Mouse (Mus musculus) kidney, adult 11 months (tissue): Measurements from ENCODE around the gene 1700102P08Rik.

Experiments used
- DNase-seq: peaks from one replicate; pipeline ENCODE4 v3.0.0; 2022

1700102P08Rik gene

GRCm38 (mm10) chr9:108392676-108393075, at the start of gene 1700102P08Rik:
Gene 1700102P08Rik, plus strand, starts transcription at chr9:108392805.
- DNase-seq, result peak; percentile 79

DNA sequence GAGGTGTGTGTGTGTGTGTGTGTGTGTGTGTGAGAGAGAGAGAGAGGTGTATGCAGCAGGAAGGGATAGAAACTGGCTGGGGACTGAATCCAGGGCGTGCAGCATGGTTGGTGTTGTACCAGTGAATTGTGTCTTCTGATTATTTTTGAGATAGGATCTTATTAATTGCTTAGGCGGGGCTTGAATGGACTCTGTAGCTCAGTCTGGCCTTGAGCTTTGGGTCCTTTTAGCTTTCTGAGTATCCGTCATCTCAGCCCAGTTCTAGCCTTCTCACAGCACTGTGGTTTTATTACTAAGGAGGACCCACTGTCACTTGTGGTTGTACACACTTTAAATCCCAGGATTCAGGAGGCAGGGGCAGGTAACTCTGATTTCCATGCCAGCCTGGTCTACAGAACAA, 49.3 kb upstream of the 1700102P08Rik start:
- no peak for DNase-seq

DNA sequence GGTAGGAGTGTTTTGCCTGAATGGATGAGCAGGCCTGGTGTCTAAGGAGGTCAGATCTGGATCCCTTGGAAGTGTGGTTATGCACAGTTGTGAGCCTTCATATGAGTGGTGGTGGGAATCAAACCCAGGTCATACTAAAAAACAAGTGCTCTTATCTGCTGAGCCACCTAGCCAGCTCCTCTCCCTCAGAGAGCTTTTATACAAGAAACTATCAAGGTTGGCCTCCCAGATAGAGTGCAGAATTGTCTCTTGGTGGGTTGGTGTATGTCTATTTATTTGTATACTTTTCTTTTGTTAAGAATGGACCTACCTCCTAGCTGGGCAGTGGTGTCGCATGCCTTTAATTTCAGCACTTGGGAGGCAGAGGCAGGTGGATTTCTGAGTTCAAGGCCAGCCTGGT, 48.8 kb upstream of the 1700102P08Rik start:
- no peak for DNase-seq

DNA sequence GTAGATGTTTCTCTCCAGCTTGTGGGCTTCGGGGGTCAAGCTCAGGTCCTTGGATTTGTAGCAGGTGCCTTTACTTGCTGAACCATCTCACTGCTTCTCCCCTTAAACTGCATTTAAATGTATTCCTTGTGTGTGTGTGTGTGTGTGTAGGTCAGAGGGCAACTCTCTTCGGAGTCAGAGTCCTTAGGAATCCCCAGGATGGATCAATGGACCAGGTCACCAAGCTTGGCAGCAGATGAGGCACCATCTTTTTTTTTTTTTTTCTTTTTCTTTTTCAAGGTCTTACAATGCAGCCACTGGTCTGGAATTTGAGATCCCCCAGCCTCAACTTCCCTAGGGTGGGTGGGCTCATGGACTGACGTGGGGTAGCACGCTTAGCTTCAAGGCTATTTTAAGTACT, 48.1 kb upstream of the 1700102P08Rik start:
- DNase-seq, result no peak

DNA sequence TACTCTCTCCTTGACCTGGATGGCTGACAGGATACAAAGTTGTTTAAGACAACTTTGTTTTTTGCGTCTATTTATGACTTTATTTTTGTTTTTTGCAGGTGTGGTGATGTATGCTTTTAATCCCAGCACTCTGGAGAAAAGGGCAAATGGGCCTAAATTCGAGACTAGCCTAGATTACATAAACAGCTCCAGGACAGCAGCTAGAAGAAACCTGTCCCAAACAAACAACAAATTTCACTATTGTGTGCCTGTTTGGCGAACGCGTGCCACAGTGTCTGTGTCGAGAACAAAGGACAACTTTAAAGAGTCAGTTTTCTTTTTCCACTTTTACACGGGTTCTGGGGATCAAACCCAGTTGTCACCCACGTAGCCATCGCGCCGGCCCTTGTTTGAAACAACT, 45.6 kb upstream of the 1700102P08Rik start:
- DNase-seq, result no peak

- DNase-seq, result peak; percentile 88
Measured at GRCm38 (mm10) chr9:108347540-108348289, 44.9 kb upstream of the 1700102P08Rik start, which contains the start of gene Usp4. Gene Usp4, plus strand, starts transcription at chr9:108347853.

DNA sequence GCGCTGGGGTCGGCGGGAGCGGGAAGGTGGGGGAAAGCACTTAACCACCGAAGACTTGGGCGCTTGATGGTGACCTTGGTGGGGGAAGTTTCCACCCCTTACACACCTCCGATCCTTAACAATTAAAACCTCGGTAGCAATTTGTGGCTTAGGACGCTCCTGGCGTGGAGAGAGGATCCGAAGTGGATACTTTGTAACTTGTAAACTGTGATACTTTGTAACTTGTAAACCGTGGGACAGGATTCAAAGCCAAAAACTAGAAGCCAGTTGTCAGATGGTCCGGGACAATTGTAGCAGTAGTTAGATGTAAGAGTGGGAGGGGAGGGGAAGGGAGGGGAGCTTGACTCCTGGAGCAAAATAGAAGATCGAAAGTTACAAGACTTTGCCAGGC, 44.3 kb upstream of the 1700102P08Rik start:
- no peak for DNase-seq

- no peak for DNase-seq
Measured at GRCm38 (mm10) chr9:108349727-108350126, 42.9 kb upstream of the 1700102P08Rik start.

GRCm38 (mm10) chr9:108378234-108378633, 14.4 kb upstream of the 1700102P08Rik start:
- no peak for DNase-seq

DNA sequence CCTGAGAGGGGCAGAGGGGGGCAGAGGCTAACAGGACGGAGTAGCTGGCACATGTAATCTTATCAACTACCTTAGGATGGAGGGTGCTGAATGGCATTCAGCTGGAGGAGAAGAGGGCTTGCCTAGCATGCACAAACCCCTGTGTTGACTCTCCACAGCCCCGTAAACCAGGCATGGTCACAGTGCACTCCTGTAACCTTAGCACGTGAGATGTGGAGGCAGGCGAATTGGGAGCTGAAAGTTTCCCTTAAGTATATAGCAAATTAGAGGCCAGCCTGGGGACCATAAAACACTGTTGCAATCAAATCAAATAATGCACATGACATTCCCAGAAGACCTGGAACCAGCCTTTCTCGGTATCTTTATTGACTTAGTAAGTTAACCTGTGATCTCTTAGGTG, 13.9 kb upstream of the 1700102P08Rik start:
- DNase-seq, result no peak

- DNase-seq, result no peak
Measured at GRCm38 (mm10) chr9:108379294-108379693, 13.3 kb upstream of the 1700102P08Rik start.

- no peak for DNase-seq
Measured at GRCm38 (mm10) chr9:108381382-108381781, 11.2 kb upstream of the 1700102P08Rik start.

GRCm38 (mm10) chr9:108385006-108385405, 7.6 kb upstream of the 1700102P08Rik start:
- peak; percentile 73 for DNase-seq

DNA sequence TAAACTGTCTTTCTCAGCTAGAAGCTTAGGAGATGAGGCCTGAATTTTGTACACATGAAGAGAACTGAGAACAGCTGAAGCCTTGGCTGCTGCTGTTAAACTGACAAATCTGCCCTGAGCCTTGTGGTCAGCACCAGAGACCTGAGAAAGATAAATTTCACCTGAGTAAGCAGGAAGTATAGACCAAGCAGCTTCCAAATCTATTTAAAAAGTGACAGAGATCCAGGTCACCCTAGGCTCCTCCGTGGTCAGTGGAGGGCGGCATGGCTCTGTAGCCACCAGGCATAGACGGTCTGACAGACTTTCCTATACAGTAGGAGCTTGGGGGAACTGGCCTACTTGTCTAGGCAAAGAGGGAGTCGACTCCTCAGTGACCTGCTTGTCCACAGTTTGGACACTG, 5.8 kb upstream of the 1700102P08Rik start:
- no peak for DNase-seq

GRCm38 (mm10) chr9:108388601-108389000, 4.0 kb upstream of the 1700102P08Rik start:
- DNase-seq, result peak; percentile 17

- DNase-seq, result peak; percentile 28
Measured at GRCm38 (mm10) chr9:108389220-108389619, 3.4 kb upstream of the 1700102P08Rik start.

- DNase-seq, result peak; percentile 53
Measured at GRCm38 (mm10) chr9:108394191-108394590, 1.6 kb downstream of the 1700102P08Rik start.

DNA sequence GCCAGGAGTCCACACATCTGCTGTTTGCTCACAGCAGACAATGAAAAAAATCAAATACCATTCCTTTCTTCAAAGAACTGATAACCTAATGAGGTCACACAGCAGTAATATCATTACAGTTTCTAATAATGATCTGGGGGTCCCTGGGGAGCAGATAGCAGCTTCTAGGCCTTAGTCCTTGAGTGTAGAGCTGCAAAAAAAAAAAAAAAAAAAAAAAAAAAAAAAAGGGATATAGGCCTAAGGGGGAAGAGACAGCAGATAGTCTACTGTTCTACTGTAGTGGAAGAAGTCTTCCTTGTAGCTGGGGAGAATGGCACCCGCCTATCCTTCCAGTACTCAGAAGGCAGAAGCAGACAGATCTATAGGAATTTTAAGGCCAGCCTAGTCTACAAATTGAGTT, 2.8 kb downstream of the 1700102P08Rik start:
- no peak for DNase-seq

GRCm38 (mm10) chr9:108398324-108398723, 5.7 kb downstream of the 1700102P08Rik start:
- no peak for DNase-seq

DNA sequence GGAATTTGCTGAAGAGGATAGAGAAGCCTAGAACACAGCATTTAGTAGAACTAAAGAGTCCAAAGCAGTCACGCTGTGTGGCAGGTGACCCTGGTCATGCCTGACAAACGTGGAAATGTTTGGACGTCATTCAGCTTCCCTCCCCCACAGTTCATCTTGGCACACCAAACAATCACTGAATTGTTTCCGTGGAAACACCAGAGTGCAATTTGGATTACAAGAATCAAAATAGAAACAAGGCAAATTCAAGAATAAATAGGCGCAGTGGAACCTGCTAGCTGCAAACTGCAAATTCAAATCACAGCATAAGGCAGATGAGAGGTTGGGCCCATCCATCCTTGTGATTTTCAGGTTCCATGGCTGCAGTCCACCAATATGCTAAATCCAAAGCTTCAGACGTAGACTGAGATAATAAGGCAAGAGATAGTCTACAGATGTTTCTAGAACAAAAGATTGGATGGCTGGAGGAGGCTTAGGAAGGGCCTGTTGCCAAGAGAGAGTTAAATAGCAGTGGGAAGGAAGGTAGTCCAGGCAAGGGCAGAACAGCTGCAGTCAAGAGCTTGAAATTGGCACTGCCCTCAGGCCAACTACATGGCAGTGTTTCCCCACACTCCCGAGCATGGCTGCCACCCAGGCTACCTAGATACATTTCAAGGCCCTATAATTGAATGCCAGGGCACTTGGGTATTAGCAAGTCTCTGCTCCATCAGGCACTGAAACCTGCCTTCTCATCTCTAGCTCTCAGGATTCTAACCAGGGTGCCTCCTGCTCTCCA, 8.8 kb downstream of the 1700102P08Rik start:
- DNase-seq, result peak; percentile 75

GRCm38 (mm10) chr9:108403081-108403480, 10.5 kb downstream of the 1700102P08Rik start:
- DNase-seq, result no peak

GRCm38 (mm10) chr9:108404451-108404850, 11.8 kb downstream of the 1700102P08Rik start:
- no peak for DNase-seq

DNA sequence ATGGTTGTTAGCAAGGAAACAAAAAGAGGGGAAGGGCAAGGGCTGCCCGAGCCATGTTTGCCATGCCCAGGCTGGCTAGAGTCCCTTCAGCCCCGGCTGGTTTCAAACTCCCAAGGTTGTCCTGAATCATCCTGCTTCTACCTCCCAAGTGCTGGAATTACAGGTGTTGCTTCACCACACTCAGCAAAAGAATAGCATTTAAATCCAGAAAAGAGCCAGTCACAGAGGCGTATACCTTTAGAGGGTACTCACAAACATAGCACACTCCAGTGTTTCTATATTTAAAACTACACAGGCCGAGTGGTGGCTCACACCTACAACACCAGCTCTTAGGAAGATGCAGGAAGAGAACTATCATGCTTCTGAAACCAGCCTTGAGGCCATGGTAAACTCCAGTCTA, 16.9 kb downstream of the 1700102P08Rik start:
- DNase-seq, result no peak

DNA sequence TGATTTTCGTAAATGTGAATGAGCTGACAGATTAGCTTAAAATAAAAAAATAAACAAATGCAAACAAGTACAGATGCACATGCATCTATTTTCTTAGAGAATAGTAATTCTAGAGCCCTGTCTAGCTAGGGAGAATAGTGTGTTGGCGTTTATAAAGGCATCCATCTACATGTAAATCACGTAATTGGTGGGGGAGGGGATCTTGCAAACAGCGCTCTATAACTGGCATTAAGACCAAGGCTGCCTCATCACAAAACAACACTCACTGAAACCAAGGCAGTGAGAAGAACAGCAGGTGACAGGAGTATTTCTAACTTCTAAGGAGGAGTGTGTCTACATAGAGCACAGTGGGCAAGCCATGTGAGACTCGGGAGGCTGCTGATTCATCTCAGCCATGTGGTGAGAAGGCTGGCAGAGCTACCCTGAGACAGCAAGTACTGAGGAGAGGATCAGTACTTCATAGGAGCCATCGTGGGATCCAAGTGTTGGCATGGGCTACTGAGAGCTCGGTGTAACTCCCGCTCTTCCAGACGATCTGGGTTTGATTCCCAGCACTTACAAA, 18.9 kb downstream of the 1700102P08Rik start:
- no peak for DNase-seq
